18 mouse cellular contexts compared by ENCODE assay signal in genomic region chr5:121224856-121225255, GRCm38 (mm10).
"Had no signal": no experiment of that assay in that cellular context is flagged by ENCODE, and none has a peak within 500 bp of the region (broad histone marks: within the 10 kb centered on the region; RNA-seq: fewer than 3 reads in every experiment).

No protein-coding gene starts in this region.

- H3K4me3 ChIP-seq: kidney, embryonic 15.5 days; limb, embryonic 13.5 days; megakaryocyte, embryonic 14.5 days; midbrain, embryonic 10.5 days; neural tube, embryonic 12.5 days; neural tube, embryonic 15.5 days had no signal

- H3K27me3 ChIP-seq: kidney, embryonic 15.5 days; limb, embryonic 13.5 days; megakaryocyte, embryonic 14.5 days; neural tube, embryonic 12.5 days; neural tube, embryonic 15.5 days had no signal

- H3K4me2 ChIP-seq: kidney, embryonic 15.5 days; limb, embryonic 13.5 days; lung, embryonic 14.5 days; neural tube, embryonic 12.5 days; neural tube, embryonic 15.5 days had no signal

- H3K9me3 ChIP-seq: kidney, embryonic 15.5 days; limb, embryonic 13.5 days; megakaryocyte, embryonic 14.5 days; midbrain, embryonic 10.5 days; neural tube, embryonic 12.5 days; neural tube, embryonic 15.5 days had no signal

- H3K9ac ChIP-seq: kidney, embryonic 15.5 days; limb, embryonic 13.5 days; lung, embryonic 14.5 days; neural tube, embryonic 12.5 days; neural tube, embryonic 15.5 days had no signal

- H3K27ac ChIP-seq: kidney, embryonic 15.5 days; limb, embryonic 13.5 days; midbrain, embryonic 10.5 days; neural tube, embryonic 12.5 days; neural tube, embryonic 15.5 days had no signal

- H3K36me3 ChIP-seq: kidney, embryonic 15.5 days; neural tube, embryonic 12.5 days; neural tube, embryonic 15.5 days had no signal

- DNase-seq: kidney, adult 2 months; kidney, postnatal 10 days; kidney, postnatal 4 days; left cerebral cortex, postnatal 4 days; lung, embryonic 14.5 days; lung, postnatal 10 days; lung, postnatal 36 days; midbrain, embryonic 14.5 days; thymus, adult 18-20 months; thymus, postnatal 14 days; thymus, postnatal 4 days had no signal

- ATAC-seq: intestine, postnatal 0 days had no signal
